Mouse (Mus musculus) CD4-positive, CD25-positive, alpha-beta regulatory T cell, adult 9 weeks (primary cell): Measurements from ENCODE around the gene Gtpbp4. TPM values are rescaled to one million over a fixed set of nuclear protein-coding genes. Genes with fewer than 3 reads are reported as not detected.

ENCODE experiments used
- polyA plus RNA-seq: library from polyadenylated mRNA; unstranded; fragments of 100-300 nt; shearing (Covaris generic); gene quantifications from one replicate; pipeline ENCODE4 v1.2.1, GENCODE M21; 2017

The Gtpbp4 gene
- 114 TPM for polyA plus RNA-seq

GRCm38 (mm10) chr13:8995990-8996786 lies at the start of gene Gtpbp4:
Gene Gtpbp4, minus strand, starts transcription at chr13:8996083.

GRCm38 (mm10) chr13:8952563-8952962 lies 43.3 kb downstream of the Gtpbp4 start, which contains the start of gene Idi2:
Gene Idi2, plus strand, starts transcription at chr13:8952863.

GRCm38 (mm10) chr13:8948131-8948530 lies 47.8 kb downstream of the Gtpbp4 start, which contains the start of gene Gm9745:
Gene Gm9745, minus strand, starts transcription at chr13:8948231.

Other genes starting within 250 kb of the Gtpbp4 start
- gene Wdr37, start 124.2 kb downstream of the Gtpbp4 start, polyA plus RNA-seq, result 40.6 TPM
- 36.7 TPM for gene Idi1, start 110.6 kb downstream of the Gtpbp4 start, polyA plus RNA-seq
- gene Gm9745, start 47.9 kb downstream of the Gtpbp4 start, polyA plus RNA-seq, result not detected
- gene Idi2, start 43.2 kb downstream of the Gtpbp4 start, polyA plus RNA-seq, result not detected
- 14.4 TPM for gene Larp4b, start 97.8 kb upstream of the Gtpbp4 start, polyA plus RNA-seq